Mouse (Mus musculus) activated CD4-positive, CD25-positive, alpha-beta regulatory T cell, adult 4 months (primary cell): ENCODE results near the gene Frem3. TPM values are rescaled to one million over a fixed set of nuclear protein-coding genes. Genes with fewer than 3 reads are reported as not detected.

Source experiments
- ATAC-seq: one replicate; pipeline ENCODE4 v1.8.0; 2017
- polyA plus RNA-seq, 2 experiments: library from polyadenylated mRNA; unstranded; fragments of 100-300 nt; shearing (Covaris generic); gene quantifications; one replicate each; pipeline ENCODE4 v1.2.1; 2017

Gene Frem3
- not detected for polyA plus RNA-seq

DNA sequence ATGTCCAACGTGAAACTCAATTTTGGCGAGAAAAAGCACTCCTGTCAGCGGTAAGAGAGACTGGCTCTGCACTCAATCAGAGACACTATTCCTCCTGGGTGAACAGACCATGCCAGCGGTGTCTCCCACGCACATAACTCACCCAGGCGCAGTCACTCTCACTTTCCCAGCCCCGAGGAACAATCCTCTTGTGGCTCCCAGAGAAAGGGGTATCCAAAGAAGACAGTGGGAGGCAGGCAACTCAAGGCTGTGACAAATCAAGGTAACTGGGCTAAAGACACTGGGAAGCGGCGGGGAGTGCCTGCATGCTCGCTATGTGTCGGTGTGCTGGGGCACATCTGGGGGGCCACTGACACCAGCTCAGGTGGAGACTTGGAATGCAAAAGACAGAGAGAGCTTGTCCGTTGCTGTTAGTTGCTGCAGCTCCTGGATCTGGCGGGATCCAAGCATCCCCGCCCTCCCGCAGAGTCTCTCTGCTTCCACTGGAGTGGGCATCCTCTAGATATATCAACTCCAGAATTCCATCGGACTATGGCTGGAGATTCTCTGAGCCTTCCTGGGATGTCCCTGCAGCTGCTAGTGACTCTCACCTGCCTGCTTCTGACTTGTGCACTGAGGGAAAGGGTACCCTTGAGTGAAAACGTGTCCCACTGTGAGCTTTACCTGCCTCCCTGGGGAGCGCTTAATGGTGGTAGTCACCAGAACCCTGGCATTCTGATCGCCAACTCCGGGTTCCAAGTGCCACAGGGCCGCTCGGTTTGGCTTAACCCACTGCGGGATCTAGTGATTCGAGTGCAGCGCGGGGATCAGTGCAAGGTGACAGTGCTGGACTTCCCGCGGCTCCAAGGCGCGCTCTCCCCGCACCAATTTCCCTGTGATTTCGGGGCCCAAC lies at the start of gene Frem3:
TSS of gene Frem3 (plus strand) at position 532 of the 892 bp plus-strand sequence.
- no peak for ATAC-seq

DNA sequence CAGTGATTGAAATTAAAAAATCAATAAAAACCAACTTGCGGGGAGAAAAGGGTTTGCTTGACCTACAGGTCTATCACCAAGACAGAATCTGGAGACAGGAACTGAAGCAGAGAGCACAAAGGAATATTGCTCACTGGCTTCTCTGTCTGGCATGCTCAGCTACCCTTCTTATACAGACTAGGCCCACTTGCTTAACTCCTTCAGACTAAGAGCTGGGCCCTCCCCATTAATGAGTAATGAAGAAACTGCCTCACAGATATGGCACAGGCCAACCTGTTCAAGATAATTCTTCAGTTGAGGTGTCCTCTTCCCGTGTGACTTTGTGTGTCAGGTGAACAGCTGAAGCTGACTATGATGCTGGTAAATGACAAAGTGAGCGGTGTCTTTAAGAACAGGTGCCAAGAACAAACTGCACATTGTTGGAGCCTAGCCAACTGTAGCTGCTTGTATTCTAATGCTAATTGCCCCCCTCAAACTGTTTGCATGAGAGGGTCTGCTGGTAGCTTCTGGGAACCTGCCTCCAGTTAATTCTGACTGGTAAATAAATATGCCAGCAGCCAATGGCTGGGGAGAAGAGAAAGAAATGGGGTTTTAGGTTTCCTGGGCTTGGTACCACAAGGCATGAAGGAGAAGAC lies 46.6 kb upstream of the Frem3 start:
- ATAC-seq = no peak

DNA sequence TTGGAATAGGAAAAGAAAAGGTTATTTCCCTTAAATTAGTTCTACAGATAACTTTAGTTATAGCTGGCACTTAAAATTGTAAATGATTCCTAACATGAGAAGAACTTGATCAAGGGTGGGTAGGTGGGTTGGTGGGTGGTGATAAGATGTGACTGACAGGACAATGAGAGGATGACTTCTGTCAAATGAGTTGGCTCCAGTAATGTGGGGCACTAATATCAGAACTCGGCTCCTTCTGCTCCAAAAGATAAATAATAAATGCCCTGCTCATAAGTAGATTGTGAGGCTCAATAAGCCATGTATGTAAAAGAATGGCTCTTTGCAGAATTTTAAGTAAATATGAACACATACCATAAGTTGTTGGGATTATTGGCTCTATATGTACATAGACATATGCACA lies 43.4 kb upstream of the Frem3 start:
- no peak for ATAC-seq

DNA sequence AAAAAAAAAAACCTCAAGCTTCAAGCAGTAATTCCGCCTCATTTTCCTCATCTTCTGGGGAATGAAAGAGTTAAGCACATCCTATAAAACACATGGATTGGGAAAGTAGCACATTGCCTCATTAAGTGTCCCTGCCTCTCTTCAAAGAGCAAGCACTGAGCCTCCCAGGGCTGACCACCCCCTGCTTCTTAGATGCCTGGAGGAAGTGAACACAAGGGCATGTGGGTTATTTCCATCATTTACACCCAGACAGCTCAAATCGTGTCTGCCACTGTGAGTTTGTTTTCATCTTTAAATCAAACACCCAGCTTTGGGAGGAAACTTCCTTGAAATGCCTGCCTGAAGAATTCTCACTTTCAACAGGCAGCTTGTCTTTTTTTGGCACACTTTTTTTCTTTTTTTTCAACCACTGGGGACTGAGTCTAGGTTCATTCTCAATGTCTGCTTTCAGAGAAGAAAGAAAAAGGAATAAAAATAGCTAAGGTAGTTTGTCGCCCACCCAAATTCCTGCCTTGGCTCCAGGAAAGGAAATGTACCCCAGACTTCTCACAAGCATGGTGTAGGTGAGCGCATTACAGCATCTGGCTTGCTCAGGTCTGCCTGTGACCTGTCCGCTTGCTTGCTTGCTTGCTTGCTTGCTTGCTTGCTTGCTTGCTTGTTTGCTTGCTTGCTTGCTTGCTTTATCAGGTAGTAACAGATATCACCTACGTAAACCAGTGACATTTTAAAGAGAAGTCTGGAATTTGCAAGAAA lies 42.5 kb upstream of the Frem3 start:
- ATAC-seq = no peak

GRCm38 (mm10) chr8:80572417-80573061 lies 38.3 kb upstream of the Frem3 start:
- no peak for ATAC-seq

DNA sequence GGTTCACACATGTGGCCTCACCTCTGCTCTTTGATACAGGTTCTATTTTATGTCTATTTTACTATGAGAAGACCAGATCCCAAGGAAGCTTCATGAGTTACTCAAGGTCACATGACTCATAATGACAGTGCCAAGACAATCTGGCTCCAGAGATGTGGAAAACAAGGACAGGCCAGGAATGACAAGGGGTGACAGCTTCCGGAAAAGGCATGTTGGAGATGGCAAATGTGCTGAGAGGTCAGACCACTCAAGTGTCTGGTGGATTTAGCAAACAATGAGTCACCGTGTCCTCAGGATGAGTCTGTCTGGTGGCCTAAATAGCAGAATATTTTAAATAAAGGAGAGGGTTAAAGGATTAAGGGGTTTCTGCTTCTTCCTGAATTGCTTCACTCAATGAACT lies 33.8 kb upstream of the Frem3 start:
- ATAC-seq = no peak

GRCm38 (mm10) chr8:80579038-80579437 lies 31.8 kb upstream of the Frem3 start:
- no peak for ATAC-seq

DNA sequence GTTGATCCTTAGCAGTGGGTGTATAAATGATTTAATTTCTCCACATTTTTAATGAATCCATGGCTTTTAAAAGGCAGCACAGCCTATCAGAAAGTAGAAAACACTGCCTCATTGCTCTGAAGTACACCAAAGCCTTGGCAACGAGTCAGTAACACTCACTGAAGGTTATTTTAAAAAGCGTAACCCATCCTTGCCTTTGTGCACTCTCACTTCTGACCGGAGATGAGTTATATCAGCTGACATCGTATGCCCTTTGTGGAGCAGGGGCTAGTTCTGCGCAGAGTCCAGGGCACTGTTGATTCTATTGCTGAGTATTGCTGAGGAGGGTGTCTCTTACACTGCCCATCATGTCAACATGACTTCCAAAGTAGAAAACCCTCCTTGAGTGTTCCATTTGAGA lies 18.3 kb upstream of the Frem3 start:
- no peak for ATAC-seq

DNA sequence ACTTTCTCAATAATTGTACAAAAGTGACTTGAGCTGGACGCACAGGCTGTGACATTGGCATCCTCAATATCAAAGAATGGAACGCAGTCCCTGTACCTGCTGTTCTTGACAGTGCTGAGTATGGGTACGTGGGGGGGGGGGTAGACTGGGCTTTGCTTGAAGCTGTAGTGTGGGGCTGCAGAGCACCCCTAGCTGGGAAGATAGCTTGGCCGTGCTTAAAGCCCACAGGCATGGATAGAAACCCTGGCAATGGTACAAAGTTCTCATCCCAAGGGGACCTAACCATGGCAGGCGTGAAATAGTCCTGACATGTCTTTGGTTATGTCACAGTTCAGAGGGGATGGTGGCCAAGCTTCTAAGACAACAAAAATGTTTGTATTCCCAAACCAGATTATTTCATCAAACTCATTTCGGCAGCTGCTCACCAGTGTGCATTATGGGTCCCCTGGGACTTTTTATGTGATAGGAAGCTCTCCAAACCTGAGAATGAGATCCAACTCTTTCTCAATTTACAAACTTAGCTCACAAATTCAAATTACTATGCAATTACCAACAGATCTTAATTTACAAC lies 10.2 kb upstream of the Frem3 start:
- no peak for ATAC-seq

DNA sequence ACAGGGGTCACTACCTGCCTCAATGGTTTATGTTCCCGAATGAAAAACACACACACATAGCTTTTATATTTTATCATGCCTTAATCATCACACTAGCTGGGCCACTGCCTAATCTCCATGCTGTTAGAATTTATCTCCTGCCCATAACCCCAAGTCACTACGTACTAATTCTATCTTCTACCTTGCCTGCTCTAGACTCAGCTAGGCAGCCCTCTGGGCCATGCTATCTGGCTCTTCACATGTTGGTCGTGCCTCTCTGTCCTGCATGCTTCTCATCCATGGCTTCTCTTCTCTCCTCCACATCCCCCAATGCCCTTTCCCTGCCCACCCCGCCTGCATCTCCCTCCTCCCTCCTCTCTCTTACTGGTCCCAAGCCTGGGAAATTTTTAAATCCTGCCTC lies 9.0 kb upstream of the Frem3 start:
- no peak for ATAC-seq

GRCm38 (mm10) chr8:80607082-80607481 lies 3.8 kb upstream of the Frem3 start:
- no peak for ATAC-seq

DNA sequence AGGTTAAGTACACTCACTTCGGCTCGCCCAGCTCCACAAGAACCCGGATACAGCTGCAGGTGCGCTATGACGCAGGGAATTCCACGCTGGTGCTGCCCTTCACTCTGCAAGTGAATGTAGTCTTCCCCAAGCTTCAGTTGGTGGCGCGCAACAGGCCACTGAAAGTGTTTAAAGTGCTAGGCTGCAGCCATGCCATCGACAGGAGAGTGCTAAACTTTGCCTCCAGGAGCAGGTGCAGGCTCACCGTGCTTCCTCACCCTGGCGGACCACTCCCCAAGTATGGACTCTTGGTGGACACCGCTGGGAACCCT lies 516 bp downstream of the Frem3 start:
- no peak for ATAC-seq

DNA sequence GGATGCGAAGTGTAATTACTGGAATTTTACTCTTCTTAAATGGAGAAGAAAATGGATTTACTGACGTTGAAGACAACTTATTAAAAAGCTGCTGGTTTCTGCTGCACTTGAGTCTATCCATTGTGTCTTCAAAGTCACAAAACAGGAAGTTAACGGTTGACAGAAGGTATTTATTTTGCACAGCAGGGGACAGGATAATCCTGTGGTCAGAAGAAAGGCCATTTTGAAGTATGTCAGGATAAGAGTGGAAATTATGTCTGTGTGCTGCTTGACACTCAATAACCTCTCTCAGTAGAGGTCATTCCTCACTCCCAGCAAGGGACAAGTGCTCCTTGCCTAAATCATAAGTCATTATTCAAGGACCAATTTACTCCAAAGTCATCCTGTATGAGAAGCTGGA lies 8.9 kb downstream of the Frem3 start:
- ATAC-seq = no peak

- no peak for ATAC-seq
Observed at GRCm38 (mm10) chr8:80647394-80647793, 36.5 kb downstream of the Frem3 start.

DNA sequence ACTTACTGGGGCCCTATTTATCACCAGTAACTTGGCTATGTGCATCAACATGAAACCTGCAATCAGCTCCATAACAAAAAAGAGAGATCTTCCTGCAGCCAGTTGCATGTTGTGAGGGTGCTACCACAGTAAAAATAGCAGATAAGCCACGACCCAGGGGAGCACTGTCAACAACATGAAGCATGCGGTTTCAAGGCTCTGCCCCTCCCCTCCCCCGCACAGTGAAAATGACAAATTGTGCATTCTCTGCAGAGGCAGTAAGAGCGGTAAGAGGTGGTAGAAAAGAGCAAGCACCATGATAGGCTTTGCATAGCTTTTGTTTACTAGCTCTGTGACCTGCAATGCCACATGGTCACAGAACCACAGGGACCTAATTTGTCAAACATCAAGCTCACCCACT lies 46.8 kb downstream of the Frem3 start:
- no peak for ATAC-seq

DNA sequence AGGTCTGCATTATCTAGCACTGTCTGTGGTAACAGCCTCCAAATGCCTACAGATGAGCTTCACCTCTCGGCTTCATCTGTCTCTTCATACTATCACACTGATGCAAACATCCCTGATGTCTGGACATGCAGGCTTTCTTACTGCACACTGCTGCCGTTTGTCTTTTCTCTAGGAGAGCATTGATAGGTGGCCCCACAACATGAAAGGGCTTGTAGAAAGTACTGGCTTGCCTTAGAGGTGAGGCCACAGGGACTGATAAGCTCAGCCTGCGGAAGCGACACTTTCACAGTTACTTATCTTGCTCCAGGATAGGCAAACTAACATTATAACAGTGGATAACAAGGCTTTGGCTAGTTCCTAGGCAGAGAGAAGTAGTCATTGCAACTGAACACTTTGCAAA lies 50.2 kb downstream of the Frem3 start:
- ATAC-seq = no peak

DNA sequence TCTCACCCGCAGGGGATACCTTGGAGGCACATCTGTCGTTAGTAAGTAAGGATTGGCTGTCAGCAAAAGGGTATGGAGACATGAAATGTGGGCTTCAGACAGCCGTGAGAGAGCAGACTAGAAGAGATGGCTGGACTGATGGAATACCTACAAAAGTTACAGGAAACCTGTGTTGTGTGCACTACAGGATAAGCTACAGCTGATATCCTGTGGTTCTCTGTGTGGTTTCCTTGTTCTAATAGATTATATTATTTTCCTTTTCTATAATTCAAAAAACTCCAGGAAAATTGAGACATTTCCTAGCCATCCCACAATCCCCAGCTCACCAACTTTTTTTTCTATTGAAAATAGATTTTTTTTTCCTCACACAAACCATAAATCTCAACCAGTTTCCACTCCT lies 52.6 kb downstream of the Frem3 start:
- ATAC-seq = no peak

- ATAC-seq = no peak
Observed at GRCm38 (mm10) chr8:80669277-80669901, 58.5 kb downstream of the Frem3 start.

GRCm38 (mm10) chr8:80682594-80682993 lies 71.7 kb downstream of the Frem3 start:
- no peak for ATAC-seq

- no peak for ATAC-seq
Observed at GRCm38 (mm10) chr8:80683756-80684335, 73.0 kb downstream of the Frem3 start.

DNA sequence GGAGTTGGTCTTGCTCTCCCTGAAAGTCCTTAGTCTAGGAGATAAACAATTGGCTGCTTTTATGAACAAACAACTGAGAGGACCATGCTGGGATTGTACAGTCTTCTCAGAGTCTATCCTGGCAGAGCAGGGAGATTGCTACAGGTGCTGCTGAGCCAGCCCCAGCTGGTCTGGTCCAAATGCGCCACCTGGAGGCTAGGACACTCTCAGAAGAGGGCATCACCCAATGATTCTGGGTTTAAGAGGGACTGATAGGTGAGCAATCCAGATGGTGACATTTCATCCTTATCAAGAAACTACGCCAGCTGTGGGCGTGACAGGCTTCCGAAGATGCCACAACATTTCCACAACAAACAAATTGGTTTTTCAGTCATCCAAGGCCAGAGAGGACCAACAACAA lies 77.3 kb downstream of the Frem3 start:
- ATAC-seq = no peak
